Mouse (Mus musculus): ENCODE results near the gene Sh3kbp1.
A peak's percentile ranks its signal among the peaks of the same experiment; 100 is the strongest.

Gene Sh3kbp1

GRCm38 (mm10) chrX:159911613-159912012 is 284.5 kb downstream of the Sh3kbp1 start:
- DNase-seq (ENCODE audit: low spot score in 2 of 2): no peak

- DNase-seq (ENCODE audit: low spot score in 2 of 2): no peak
Measured at GRCm38 (mm10) chrX:159912061-159912460, 285.0 kb downstream of the Sh3kbp1 start.

- no peak for DNase-seq (ENCODE audit: low spot score in 2 of 2)
Measured at GRCm38 (mm10) chrX:159913489-159913888, 286.4 kb downstream of the Sh3kbp1 start.

- no peak for DNase-seq (ENCODE audit: low spot score in 2 of 2)
Measured at GRCm38 (mm10) chrX:159915125-159915524, 288.1 kb downstream of the Sh3kbp1 start.

GRCm38 (mm10) chrX:159924759-159925158 is 297.7 kb downstream of the Sh3kbp1 start:
- DNase-seq (ENCODE audit: low spot score in 2 of 2): no peak

GRCm38 (mm10) chrX:159928165-159928564 is 301.1 kb downstream of the Sh3kbp1 start:
- no peak for DNase-seq (ENCODE audit: low spot score in 2 of 2)

GRCm38 (mm10) chrX:159928834-159929233 is 301.8 kb downstream of the Sh3kbp1 start:
- DNase-seq (ENCODE audit: low spot score in 2 of 2): no peak

GRCm38 (mm10) chrX:159932027-159932426 is 305.0 kb downstream of the Sh3kbp1 start:
- DNase-seq (ENCODE audit: low spot score in 2 of 2): peak; percentile 13 to 44

- no peak for DNase-seq (ENCODE audit: low spot score in 2 of 2)
Measured at GRCm38 (mm10) chrX:159942569-159942968, 315.5 kb downstream of the Sh3kbp1 start.

- DNase-seq (ENCODE audit: low spot score in 2 of 2): no peak
Measured at GRCm38 (mm10) chrX:159943586-159943985, 316.5 kb downstream of the Sh3kbp1 start.

- DNase-seq (ENCODE audit: low spot score in 2 of 2): no peak
Measured at GRCm38 (mm10) chrX:159953546-159954429, 326.7 kb downstream of the Sh3kbp1 start.

- no peak for DNase-seq (ENCODE audit: low spot score in 2 of 2)
Measured at GRCm38 (mm10) chrX:159954430-159954779, 327.3 kb downstream of the Sh3kbp1 start.

- no peak for DNase-seq (ENCODE audit: low spot score in 2 of 2)
Measured at GRCm38 (mm10) chrX:159955433-159955832, 328.4 kb downstream of the Sh3kbp1 start.

GRCm38 (mm10) chrX:159961385-159961784 is 334.3 kb downstream of the Sh3kbp1 start:
- no peak for DNase-seq (ENCODE audit: low spot score in 2 of 2)

GRCm38 (mm10) chrX:159963273-159963672 is 336.2 kb downstream of the Sh3kbp1 start:
- peak; percentile 22 to 83 for DNase-seq (ENCODE audit: low spot score in 2 of 2)

- DNase-seq (ENCODE audit: low spot score in 2 of 2): peak in 1 of 2 experiments; percentile 24
Measured at GRCm38 (mm10) chrX:159963925-159964324, 336.9 kb downstream of the Sh3kbp1 start.

GRCm38 (mm10) chrX:159969025-159969424 is 342.0 kb downstream of the Sh3kbp1 start:
- DNase-seq (ENCODE audit: low spot score in 2 of 2): no peak

GRCm38 (mm10) chrX:159971091-159971779 is 344.2 kb downstream of the Sh3kbp1 start:
- no peak for DNase-seq (ENCODE audit: low spot score in 2 of 2)

- no peak for DNase-seq (ENCODE audit: low spot score in 2 of 2)
Measured at GRCm38 (mm10) chrX:159973730-159974129, 346.7 kb downstream of the Sh3kbp1 start.

GRCm38 (mm10) chrX:159976243-159976642 is 349.2 kb downstream of the Sh3kbp1 start:
- DNase-seq (ENCODE audit: low spot score in 2 of 2): no peak

- peak in 1 of 2 experiments; percentile 5 for DNase-seq (ENCODE audit: low spot score in 2 of 2)
Measured at GRCm38 (mm10) chrX:159988002-159988960, 361.2 kb downstream of the Sh3kbp1 start, which contains the start of gene Map3k15. Map3k15 (plus strand) TSS chrX:159988433.

GRCm38 (mm10) chrX:159995808-159996207 is 368.7 kb downstream of the Sh3kbp1 start:
- no peak for DNase-seq (ENCODE audit: low spot score in 2 of 2)
